Mouse (Mus musculus) gastrocnemius, postnatal 4 days (tissue): ENCODE measurements around the gene Gm42957. TPM values are rescaled to one million over a fixed set of nuclear protein-coding genes. Genes with fewer than 3 reads are reported as not detected.

Source experiments
- DNase-seq, 2 experiments: peaks; one replicate each; pipeline ENCODE4 v3.0.0; 2021 to 2022; ENCODE audit warnings: low spot score in 2 of 2, mixed read lengths in 2 of 2
- total RNA-seq, 2 experiments: library from RNA; stranded (reverse); gene quantifications; 2 replicates each; pipeline ENCODE4 v1.2.3; 2021

Gm42957 gene
- total RNA-seq, 2 experiments from 2014 or later, result 0.31 to 0.61 TPM

DNA sequence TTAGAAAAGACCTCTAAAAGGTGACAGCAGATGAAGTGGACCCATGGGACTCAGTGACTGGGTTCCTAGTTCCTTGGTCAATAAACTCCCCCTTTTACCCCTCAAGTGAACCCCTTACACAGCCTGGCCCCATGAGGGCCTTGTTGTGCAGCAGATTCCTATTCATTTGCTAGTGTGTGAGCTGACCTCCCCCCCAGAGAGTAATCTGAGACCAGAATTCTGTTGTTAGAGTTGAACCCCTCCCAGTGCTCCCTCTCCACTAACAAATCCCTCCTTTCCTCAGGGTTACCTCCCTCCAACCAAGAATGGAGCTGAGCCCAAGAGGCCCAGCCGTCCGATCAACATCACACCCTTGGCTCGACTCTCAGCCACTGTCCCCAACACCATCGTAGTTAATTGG, 65.7 kb downstream of the Gm42957 start:
- DNase-seq, result no peak

Other genes with a start within 250 kb of the Gm42957 start
- gene BC107364, start 183.2 kb upstream of the Gm42957 start, total RNA-seq, result not detected
- gene Hfe2, start 110.3 kb upstream of the Gm42957 start, total RNA-seq, result 100 to 1,000 TPM; 283 to 297 TPM
- 100 to 1,000 TPM; 318 to 360 TPM for gene Txnip, start 77.5 kb upstream of the Gm42957 start, total RNA-seq
- gene Gm16253, start 58.5 kb upstream of the Gm42957 start, total RNA-seq, result 1 to 10 TPM; 1.5 TPM
- 10 to 100 TPM; 32.4 to 34.2 TPM for gene Polr3gl, start 41.3 kb upstream of the Gm42957 start, total RNA-seq
- gene Ankrd34a, start 38.8 kb upstream of the Gm42957 start, total RNA-seq, result 1 to 10 TPM; 1.9 TPM
- gene Lix1l, start 34.3 kb upstream of the Gm42957 start, total RNA-seq, result 10 to 100 TPM; 41.8 to 42.9 TPM
- 10 to 100 TPM; 67.3 to 77.2 TPM for gene Rbm8a, start 5.5 kb upstream of the Gm42957 start, total RNA-seq
- 10 to 100 TPM; 28.8 to 30.8 TPM for gene Pex11b, start 98 bp upstream of the Gm42957 start, total RNA-seq
- gene Itga10, start 10.1 kb downstream of the Gm42957 start, total RNA-seq, result 1 to 10 TPM; 5.6 to 6.8 TPM
- 1 to 10 TPM; 2.0 to 2.6 TPM for gene Ankrd35, start 34.7 kb downstream of the Gm42957 start, total RNA-seq
- gene Pias3, start 60.9 kb downstream of the Gm42957 start, total RNA-seq, result 10 to 100 TPM; 30.7 to 33.3 TPM
- 1 to 10 TPM; 1.3 to 1.7 TPM for gene Nudt17, start 73.1 kb downstream of the Gm42957 start, total RNA-seq
- 10 to 100 TPM; 23.6 to 24.5 TPM for gene Polr3c, start 92.2 kb downstream of the Gm42957 start, total RNA-seq
- 10 to 100 TPM; 45.1 to 50.6 TPM for gene Rnf115, start 92.2 kb downstream of the Gm42957 start, total RNA-seq
- under 1 TPM in 1 of 2 experiments, not detected in 1; 0.21 TPM for gene Pdzk1, start 193.8 kb downstream of the Gm42957 start, total RNA-seq
- not detected for gene Cd160, start 193.9 kb downstream of the Gm42957 start, total RNA-seq